Mouse (Mus musculus): ENCODE measurements around the gene Gm9944. TPM values are rescaled to one million over a fixed set of nuclear protein-coding genes. Genes with fewer than 3 reads are reported as not detected.
A peak's percentile ranks its signal among the peaks of the same experiment; 100 is the strongest.

The Gm9944 gene
- polyA plus RNA-seq, 1 experiment from 2014 or later, result not detected

DNA sequence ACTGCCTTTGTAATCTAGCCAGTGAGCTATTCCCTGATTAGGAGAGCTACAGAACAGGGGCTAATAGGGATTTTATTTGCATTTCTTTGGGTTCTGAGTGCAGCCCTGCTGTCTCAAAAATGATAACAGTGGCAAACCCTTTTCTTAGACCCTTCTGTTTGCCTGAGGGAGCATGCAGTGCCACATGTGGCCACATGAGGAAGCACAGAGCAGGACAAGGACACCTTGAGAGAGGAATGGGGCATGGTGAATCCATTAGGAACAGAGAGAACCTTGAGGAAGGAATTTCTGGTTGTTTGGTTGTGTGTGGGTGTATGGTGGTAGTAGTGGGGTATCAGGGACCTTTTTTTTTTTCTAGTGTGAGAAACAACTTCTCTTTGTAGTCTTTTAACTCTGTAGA lies 32.5 kb downstream of the Gm9944 start:
- no peak overlapping the region for H3K4me2 ChIP-seq
- no peaks in the 10 kb centered on the region for H3K4me1 ChIP-seq
- ATAC-seq (ENCODE audit: borderline replicate concordance, extremely low read depth, low FRiP score, low TSS enrichment), result no peak
- no peak overlapping the region for H3K27ac ChIP-seq
- no peak overlapping the region for H3K9ac ChIP-seq
- H3K36me3 ChIP-seq, result no peaks in the 10 kb centered on the region
- H3K9me3 ChIP-seq, result no peaks in the 10 kb centered on the region
- no peaks in the 10 kb centered on the region for H3K27me3 ChIP-seq
- no peak overlapping the region for H3K4me3 ChIP-seq

DNA sequence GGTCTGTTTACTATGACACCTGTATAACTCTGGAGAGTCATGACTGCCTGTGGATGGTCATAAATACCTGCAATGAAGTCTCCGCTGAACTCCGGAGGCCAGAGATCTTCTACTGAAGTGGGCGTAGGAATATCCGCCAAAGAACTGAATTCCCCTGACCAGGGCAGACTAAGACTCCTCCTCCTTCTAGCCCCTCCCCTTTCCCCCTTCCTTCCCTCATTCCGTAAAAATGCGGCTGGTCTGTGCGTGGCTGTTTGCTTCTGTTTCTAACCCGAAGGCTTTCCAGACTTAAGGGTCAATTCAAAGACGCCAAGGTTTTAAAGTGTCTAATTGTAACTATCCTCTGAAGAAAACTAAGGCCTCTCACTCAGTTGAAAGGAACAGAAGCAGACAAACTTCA lies 44.8 kb downstream of the Gm9944 start, which contains the start of gene Pramef12:
Gene Pramef12 (minus strand): TSS at position 175 of the 400 bp plus-strand sequence.
- no peak within 1 kb of the TSS for H3K9ac ChIP-seq
- no peak for ATAC-seq (ENCODE audit: borderline replicate concordance, extremely low read depth, low FRiP score, low TSS enrichment)
- H3K27ac ChIP-seq, result no peak within 1 kb of the TSS
- H3K4me1 ChIP-seq, result peaks cover 4% of the 10 kb centered on the region; the same call in 1 of the 2 replicates
- no peaks in the 10 kb centered on the region for H3K9me3 ChIP-seq
- H3K36me3 ChIP-seq, result no peaks in the 10 kb centered on the region
- no peaks in the 10 kb centered on the region for H3K27me3 ChIP-seq
- no peak within 1 kb of the TSS for H3K4me2 ChIP-seq
- H3K4me3 ChIP-seq, result no peak within 1 kb of the TSS
- 70% methylated on average over 9 of the region's 9 CpGs for WGBS

DNA sequence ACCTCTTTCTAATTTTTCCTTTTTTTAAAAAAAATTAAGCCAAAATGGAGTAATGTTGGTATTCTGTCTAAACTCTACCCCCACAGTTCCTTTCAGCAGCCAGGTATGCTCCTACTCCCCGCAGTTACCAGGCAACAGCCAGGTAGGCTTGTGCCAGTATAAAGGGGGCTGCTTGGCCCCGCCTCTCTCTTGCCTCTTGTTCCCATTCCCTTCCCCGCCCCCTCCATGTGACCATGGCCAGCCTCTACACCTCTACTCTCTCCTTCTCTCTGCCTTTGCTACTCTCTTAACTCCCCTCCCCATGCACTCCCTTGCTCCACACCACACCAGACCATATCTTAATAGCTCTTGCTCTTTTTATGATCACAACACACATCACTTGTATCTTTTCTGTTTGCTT lies 46.9 kb downstream of the Gm9944 start:
- Histone ChIP-seq H3K27ac (no peak overlapping the region), H3K4me1 (peaks cover 4% of the 10 kb centered on the region; the same call in 1 of the 2 replicates), H3K36me3 (no peaks in the 10 kb centered on the region), H3K4me3 (no peak overlapping the region), H3K27me3 (no peaks in the 10 kb centered on the region), H3K9me3 (no peaks in the 10 kb centered on the region), H3K4me2 (no peak overlapping the region), H3K9ac (no peak overlapping the region)
- WGBS, result 50% methylated on average over 3 of the region's 3 CpGs
- ATAC-seq (ENCODE audit: borderline replicate concordance, extremely low read depth, low FRiP score, low TSS enrichment), result no peak

DNA sequence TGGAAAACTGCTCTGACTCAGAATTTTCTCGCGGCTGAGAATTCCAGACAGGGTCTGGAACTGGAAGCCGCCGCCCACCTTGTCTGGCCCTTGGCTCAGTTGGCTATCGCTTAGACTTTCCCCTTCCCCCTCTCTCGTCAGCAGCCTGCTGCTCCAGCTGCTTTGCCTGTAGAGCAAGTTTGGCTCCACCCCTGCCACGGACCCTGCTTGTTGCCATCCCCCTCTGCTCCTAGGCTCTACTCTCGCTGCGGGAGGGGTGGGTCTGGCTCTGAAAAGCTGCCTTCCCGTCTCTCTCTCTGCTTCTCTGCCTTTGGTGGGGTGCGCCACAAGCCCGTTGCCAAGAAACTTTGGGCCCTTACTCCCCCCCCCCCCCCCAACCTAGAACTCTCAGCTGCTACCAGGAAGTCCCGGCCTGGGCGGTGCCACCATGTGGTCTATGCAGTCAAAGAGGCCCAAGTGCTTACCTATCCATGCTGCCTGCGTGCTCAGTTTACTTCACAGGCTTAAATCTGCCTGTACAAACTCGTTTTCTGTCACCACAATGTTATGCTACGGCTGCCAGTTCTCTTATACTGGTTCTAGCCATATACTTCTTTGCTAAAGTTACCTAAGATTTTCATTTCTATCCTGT lies 48.5 kb downstream of the Gm9944 start:
- no peaks in the 10 kb centered on the region for H3K9me3 ChIP-seq
- 3% methylated on average over 16 of the region's 17 CpGs for WGBS
- peak overlapping the region; percentile 58; the same call in 1 of the 2 replicates for H3K27ac ChIP-seq
- H3K27me3 ChIP-seq, result no peaks in the 10 kb centered on the region
- peak overlapping the region; percentile 54 for H3K4me2 ChIP-seq
- H3K9ac ChIP-seq, result no peak overlapping the region
- ATAC-seq (ENCODE audit: borderline replicate concordance, extremely low read depth, low FRiP score, low TSS enrichment), result peak; percentile 84
- H3K4me1 ChIP-seq, result peaks cover 4% of the 10 kb centered on the region; the same call in 1 of the 2 replicates
- H3K36me3 ChIP-seq, result no peaks in the 10 kb centered on the region
- peak overlapping the region; percentile 30 for H3K4me3 ChIP-seq

Other genes with a start within 250 kb of the Gm9944 start
- gene C87977, start 240.0 kb downstream of the Gm9944 start, polyA plus RNA-seq (2015; fragmentation: Nextera tagmentation; extraction: Ambion mirVana), result not detected in 2 replicates
- not detected in 2 replicates for gene Pramel5, start 172.8 kb downstream of the Gm9944 start, polyA plus RNA-seq (2015; fragmentation: Nextera tagmentation; extraction: Ambion mirVana)
- gene Gm13128, start 123.1 kb downstream of the Gm9944 start, polyA plus RNA-seq (2015; fragmentation: Nextera tagmentation; extraction: Ambion mirVana), result not detected in 2 replicates
- gene Gm13119, start 95.4 kb downstream of the Gm9944 start, polyA plus RNA-seq (2015; fragmentation: Nextera tagmentation; extraction: Ambion mirVana), result not detected in 2 replicates
- gene Pramef20, start 75.4 kb downstream of the Gm9944 start, polyA plus RNA-seq (2015; fragmentation: Nextera tagmentation; extraction: Ambion mirVana), result not detected in 2 replicates
- gene Pramef12, start 44.9 kb downstream of the Gm9944 start, polyA plus RNA-seq (2015; fragmentation: Nextera tagmentation; extraction: Ambion mirVana), result 0.15 TPM in 1 of 2 replicates, not detected in the other
- not detected in 2 replicates for gene 1700012P22Rik, start 14.5 kb downstream of the Gm9944 start, polyA plus RNA-seq (2015; fragmentation: Nextera tagmentation; extraction: Ambion mirVana)
- not detected in 2 replicates for gene Aadacl3, start 10.4 kb upstream of the Gm9944 start, polyA plus RNA-seq (2015; fragmentation: Nextera tagmentation; extraction: Ambion mirVana)
- not detected in 2 replicates for gene 9430007A20Rik, start 66.5 kb upstream of the Gm9944 start, polyA plus RNA-seq (2015; fragmentation: Nextera tagmentation; extraction: Ambion mirVana)
- not detected in 2 replicates for gene Gm13124, start 111.8 kb upstream of the Gm9944 start, polyA plus RNA-seq (2015; fragmentation: Nextera tagmentation; extraction: Ambion mirVana)
- not detected in 2 replicates for gene Aadacl4, start 160.4 kb upstream of the Gm9944 start, polyA plus RNA-seq (2015; fragmentation: Nextera tagmentation; extraction: Ambion mirVana)
- gene Gm436, start 233.1 kb upstream of the Gm9944 start, polyA plus RNA-seq (2015; fragmentation: Nextera tagmentation; extraction: Ambion mirVana), result not detected in 2 replicates